8 mouse cellular contexts compared by ENCODE assay signal in genomic region chr13:109632387-109633036, GRCm38 (mm10).
A peak's percentile ranks its signal among the peaks of the same experiment; 100 is the strongest.
DNase-seq lines count a peak whose midpoint lies in the region; ATAC-seq lines count a peak whose summit lies in the region.

No protein-coding gene starts in this region.

- no peak overlapping the region for H3K9ac ChIP-seq in hindbrain, embryonic 14.5 days
- H3K9ac ChIP-seq in limb, embryonic 13.5 days, result 0 out of 2 replicates have a peak overlapping the region, but pooled peaks have one; percentile 9

- ATAC-seq in hindbrain, embryonic 14.5 days (ENCODE audit: low FRiP score), result no peak; the same call in 1 of the 2 replicates
- 0 out of 2 replicates have a peak, but pooled peaks have one; percentile 34 for ATAC-seq in limb, embryonic 13.5 days (ENCODE audit: low FRiP score, low read depth)

- peak; percentile 50 for DNase-seq in hindbrain, embryonic 10.5 days (ENCODE audit: low spot score)
- no peak for DNase-seq in hindbrain, embryonic 14.5 days (ENCODE audit: low spot score)
- DNase-seq in gastrocnemius, postnatal 25 days, result peak; percentile 71
- peak; percentile 40 for DNase-seq in neural tube, embryonic 10.5 days (ENCODE audit: extremely low spot score, low spot score)
- no peak for DNase-seq in layer of hippocampus, postnatal 14 days (ENCODE audit: low spot score in 2 of 2)
- no peak for DNase-seq in spleen, adult 12 weeks (ENCODE audit: low spot score)
- no peak for DNase-seq in left cerebral cortex, adult 8-10 months (ENCODE audit: low spot score in 2 of 2)

- no peaks in the 10 kb centered on the region for H3K36me3 ChIP-seq in hindbrain, embryonic 10.5 days
- H3K36me3 ChIP-seq in hindbrain, embryonic 14.5 days (replicated peaks; ENCODE audit: control insufficient read depth, insufficient read depth), result no peaks in the 10 kb centered on the region
- no peaks in the 10 kb centered on the region for H3K36me3 ChIP-seq in limb, embryonic 13.5 days

- no peaks in the 10 kb centered on the region for H3K9me3 ChIP-seq in hindbrain, embryonic 10.5 days
- H3K9me3 ChIP-seq in hindbrain, embryonic 14.5 days (ENCODE audit: control insufficient read depth, low read length), result no peaks in the 10 kb centered on the region
- H3K9me3 ChIP-seq in limb, embryonic 13.5 days, result no peaks in the 10 kb centered on the region

- H3K4me3 ChIP-seq in hindbrain, embryonic 10.5 days, result no peak overlapping the region
- H3K4me3 ChIP-seq in hindbrain, embryonic 14.5 days (replicated peaks; ENCODE audit: low read length), result no peak overlapping the region
- H3K4me3 ChIP-seq in limb, embryonic 13.5 days, result no peak overlapping the region

- 1% methylated on average over 7 of the region's 7 CpGs for WGBS in hindbrain, embryonic 10.5 days
- 6% methylated on average over 7 of the region's 7 CpGs for WGBS in hindbrain, embryonic 14.5 days
- 15% methylated on average over 7 of the region's 7 CpGs for WGBS in limb, embryonic 13.5 days

- no peak overlapping the region for H3K4me2 ChIP-seq in hindbrain, embryonic 14.5 days (replicated peaks)
- H3K4me2 ChIP-seq in limb, embryonic 13.5 days (replicated peaks), result peak overlapping the region; percentile 27

- 0 out of 2 replicates have a peak, but pooled peaks cover 3% of the 10 kb centered on the region for H3K27me3 ChIP-seq in hindbrain, embryonic 10.5 days (ENCODE audit: insufficient read depth, poor library complexity, severe bottlenecking)
- H3K27me3 ChIP-seq in hindbrain, embryonic 14.5 days (ENCODE audit: control insufficient read depth, insufficient read depth, low read length), result no peaks in the 10 kb centered on the region
- no peaks in the 10 kb centered on the region for H3K27me3 ChIP-seq in limb, embryonic 13.5 days

- H3K4me1 ChIP-seq in hindbrain, embryonic 10.5 days (replicated peaks), result peaks cover 35% of the 10 kb centered on the region
- peaks cover 12% of the 10 kb centered on the region; the same call in 1 of the 2 replicates for H3K4me1 ChIP-seq in hindbrain, embryonic 14.5 days (replicated peaks; ENCODE audit: control insufficient read depth, insufficient read depth, low read length)
- peaks cover 29% of the 10 kb centered on the region for H3K4me1 ChIP-seq in limb, embryonic 13.5 days

- peak overlapping the region; percentile 77 for H3K27ac ChIP-seq in hindbrain, embryonic 10.5 days
- H3K27ac ChIP-seq in hindbrain, embryonic 14.5 days, result no peak overlapping the region
- H3K27ac ChIP-seq in limb, embryonic 13.5 days, result peak overlapping the region; percentile 39; the same call in 1 of the 2 replicates

Comparison
In these comparisons a context has a peak if more than half of its experiments do, and no peak if none do; other contexts are left out.
1. DNase-seq: peak in hindbrain, embryonic 10.5 days (single experiment), gastrocnemius, postnatal 25 days (single experiment) and neural tube, embryonic 10.5 days (single experiment); none in hindbrain, embryonic 14.5 days (single experiment), layer of hippocampus, postnatal 14 days (0 of 2), spleen, adult 12 weeks (single experiment) and left cerebral cortex, adult 8-10 months (0 of 2).